Mouse (Mus musculus) left cerebral cortex, postnatal 36 days (tissue): ENCODE measurements around the gene Opn1sw. TPM values are rescaled to one million over a fixed set of nuclear protein-coding genes. Genes with fewer than 3 reads are reported as not detected.

Source experiments
- DNase-seq, 2 experiments: peaks; one replicate each; pipeline ENCODE4 v3.0.0; 2021 to 2022; ENCODE audit warnings: low spot score in 2 of 2, mixed read lengths in 1 of 2
- intact Hi-C: fragments of 180-260 bp; cut with DNase I; formaldehyde crosslinking; loops from one replicate; pipeline ENCODE4 v1.15.1; 2025
- total RNA-seq, 2 experiments: library from RNA; stranded (reverse); gene quantifications; 2 replicates each; pipeline ENCODE4 v1.2.3; 2021

Opn1sw gene
- total RNA-seq: under 1 TPM in 1 of 2 experiments, not detected in 1; 0.17 TPM

- no peak for DNase-seq
- intact Hi-C loops: no loop called here
These were observed at the start of gene Opn1sw for GRCm38 (mm10) chr6:29388052-29388518. Gene Opn1sw (minus strand): TSS chr6:29388468.

DNA sequence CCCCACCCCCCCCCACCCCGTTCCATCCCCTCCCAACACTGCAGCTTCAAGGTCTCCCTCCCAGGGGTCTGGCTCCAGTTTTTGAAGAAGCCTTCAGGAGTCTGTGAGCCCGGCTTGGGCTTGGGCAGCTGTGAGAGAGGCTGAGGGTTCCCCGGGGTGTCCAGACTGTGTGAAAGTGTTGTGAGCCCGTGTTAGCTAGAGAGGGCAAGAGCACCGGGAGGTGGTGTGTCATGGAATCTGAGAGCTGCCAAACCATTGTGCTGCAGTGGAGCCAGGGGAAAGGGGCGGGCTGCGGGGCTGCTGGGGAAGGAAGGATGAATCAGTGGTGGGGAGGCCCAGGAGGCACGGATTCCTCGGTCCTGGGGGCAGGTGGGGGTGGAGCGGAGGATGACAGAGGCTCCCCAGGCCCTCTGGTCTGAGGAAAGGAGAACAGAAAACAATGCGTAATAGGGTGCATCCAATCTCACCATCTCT is 48.2 kb upstream of the Opn1sw start:
- intact Hi-C loops: no loop called here
- no peak for DNase-seq

DNA sequence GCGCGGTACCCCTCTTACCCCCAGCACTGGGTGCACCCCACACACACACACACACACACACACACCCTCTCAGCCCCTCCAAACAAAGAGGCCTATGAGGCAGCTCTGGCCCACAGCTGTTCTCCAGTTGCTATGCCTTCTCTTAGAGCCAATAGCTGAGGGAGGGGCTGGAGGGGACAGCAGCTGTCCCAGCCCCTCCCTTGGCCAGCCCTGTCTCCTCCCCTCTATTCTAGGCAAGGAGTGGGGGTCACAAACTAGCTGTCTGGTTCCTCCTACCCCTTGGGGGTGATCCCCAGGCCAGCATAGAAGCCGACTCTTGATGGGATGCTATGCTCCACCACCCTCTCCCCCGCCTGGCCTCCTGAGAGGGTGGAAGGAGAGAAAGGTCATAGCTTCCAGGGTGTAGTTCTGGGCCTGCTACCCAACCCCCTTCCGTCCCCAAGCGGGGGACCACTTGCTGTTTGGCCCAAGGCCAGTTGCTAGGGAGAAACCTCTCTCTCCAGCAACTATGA is 47.7 kb upstream of the Opn1sw start:
- intact Hi-C loops: no loop called here
- DNase-seq: no peak

- no peak for DNase-seq
These were observed 46.8 kb upstream of the Opn1sw start for GRCm38 (mm10) chr6:29434911-29435691.

GRCm38 (mm10) chr6:29433804-29434795 is 45.8 kb upstream of the Opn1sw start:
- no peak for DNase-seq
- intact Hi-C loops: no loop called here

More at GRCm38 (mm10) chr6:29434911-29435691, 46.8 kb upstream of the Opn1sw start:
- intact Hi-C loops: no loop called here

GRCm38 (mm10) chr6:29433038-29433803 is 45.0 kb upstream of the Opn1sw start, which contains the start of gene Flnc:
Gene Flnc (plus strand): TSS chr6:29433256.
- DNase-seq: no peak
- intact Hi-C loops: no loop called here

GRCm38 (mm10) chr6:29432676-29433037 is 44.4 kb upstream of the Opn1sw start:
- no peak for DNase-seq
- intact Hi-C loops: no loop called here

- intact Hi-C loops: no loop called here
- DNase-seq: no peak
These were observed 43.9 kb upstream of the Opn1sw start for GRCm38 (mm10) chr6:29432156-29432555.

DNA sequence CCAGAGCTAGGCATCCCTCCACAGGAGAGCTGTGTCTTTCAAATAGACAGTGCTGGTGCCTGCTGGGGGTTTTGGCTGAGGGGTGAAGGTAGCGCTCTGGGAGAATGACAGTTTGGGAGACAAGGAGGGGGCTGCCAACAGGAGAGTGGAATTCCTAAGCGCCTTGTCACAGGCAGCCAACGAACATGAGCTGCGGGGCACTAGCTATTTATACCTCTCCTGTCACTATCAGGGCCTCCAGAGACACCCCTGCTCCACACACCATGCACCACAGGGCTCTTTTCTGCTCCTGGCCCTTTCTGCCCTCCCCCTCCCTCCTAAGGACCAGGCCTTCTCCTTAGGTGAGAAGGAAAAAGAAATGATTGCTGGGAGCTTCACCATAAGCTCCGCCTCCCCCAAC is 43.2 kb upstream of the Opn1sw start:
- intact Hi-C loops: no loop called here
- no peak for DNase-seq

DNA sequence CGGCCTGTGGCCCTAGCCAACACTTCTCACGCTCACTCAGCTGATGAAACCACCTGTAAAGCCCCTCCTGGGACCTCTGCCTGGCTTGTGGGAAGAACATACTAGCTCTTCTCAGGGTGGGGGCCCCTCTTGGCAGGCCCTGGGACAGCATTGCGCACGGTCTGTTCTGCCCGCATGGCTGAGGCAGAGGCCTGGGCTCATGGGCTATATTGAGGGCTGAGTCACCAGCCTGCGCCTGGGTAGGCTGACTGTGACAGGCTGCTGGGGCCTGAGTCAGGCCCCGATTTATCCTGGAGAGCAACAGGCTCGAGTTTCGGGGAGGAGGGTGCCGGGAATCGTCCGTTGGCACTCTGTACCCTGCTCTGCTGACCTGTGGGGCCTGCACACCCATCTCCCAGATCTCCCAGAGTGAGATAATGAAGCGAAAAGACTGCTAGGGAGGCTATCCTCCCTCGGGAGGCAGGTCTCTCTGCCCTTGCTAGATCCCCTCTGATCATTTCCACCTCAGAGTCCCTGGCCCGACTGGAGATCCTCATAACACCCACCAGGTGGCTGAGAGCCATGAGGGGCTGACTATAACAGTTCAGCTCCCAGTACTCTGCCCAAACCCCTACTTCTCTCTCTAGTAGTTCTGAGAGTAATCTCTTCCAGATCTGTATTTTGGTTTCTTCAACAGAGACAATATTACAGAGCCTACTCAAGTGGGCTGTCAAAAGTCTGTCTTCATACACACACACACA is 42.6 kb upstream of the Opn1sw start:
- DNase-seq: no peak
- intact Hi-C loops: no loop called here

GRCm38 (mm10) chr6:29428171-29428570 is 39.9 kb upstream of the Opn1sw start:
- no peak for DNase-seq
- intact Hi-C loops: no loop called here

GRCm38 (mm10) chr6:29426331-29426730 is 38.1 kb upstream of the Opn1sw start:
- DNase-seq: no peak
- intact Hi-C loops: no loop called here

GRCm38 (mm10) chr6:29425118-29425517 is 36.9 kb upstream of the Opn1sw start:
- intact Hi-C loops: no loop called here
- no peak for DNase-seq

- intact Hi-C loops: no loop called here
- no peak for DNase-seq
These were observed 32.3 kb upstream of the Opn1sw start for GRCm38 (mm10) chr6:29420596-29420995.

- intact Hi-C loops: no loop called here
- DNase-seq: no peak
These were observed 27.2 kb upstream of the Opn1sw start for GRCm38 (mm10) chr6:29415446-29415845.

GRCm38 (mm10) chr6:29406412-29406811 is 18.1 kb upstream of the Opn1sw start:
- intact Hi-C loops: no loop called here
- no peak for DNase-seq

- DNase-seq: no peak
- intact Hi-C loops: no loop called here
These were observed 14.6 kb upstream of the Opn1sw start for GRCm38 (mm10) chr6:29402693-29403342.

DNA sequence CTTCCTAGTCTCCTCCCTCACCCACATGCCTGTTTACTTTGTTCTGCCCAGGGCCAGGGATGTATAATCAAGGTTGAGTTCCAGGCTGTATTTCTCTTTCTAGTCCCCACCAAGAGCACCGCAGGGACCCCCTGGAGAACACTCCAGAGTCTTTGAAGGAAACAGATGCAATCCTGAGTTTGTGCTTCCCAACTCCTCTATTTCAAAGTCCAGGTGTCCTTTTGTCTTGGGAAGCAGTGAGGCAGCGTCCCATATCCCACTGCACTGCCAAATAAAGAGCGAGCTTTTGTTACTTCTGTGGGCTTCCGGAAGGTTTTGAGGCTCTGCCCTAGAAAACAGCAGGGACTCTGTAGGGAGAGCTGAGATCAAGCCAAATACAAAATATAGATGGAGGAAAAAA is 11.6 kb upstream of the Opn1sw start:
- DNase-seq: no peak
- intact Hi-C loops: no loop called here
